Mouse (Mus musculus) neural tube, embryonic 14.5 days (tissue): ENCODE data around the gene Hdac1. TPM values are rescaled to one million over a fixed set of nuclear protein-coding genes. Genes with fewer than 3 reads are reported as not detected.
A peak's percentile ranks its signal among the peaks of the same experiment; 100 is the strongest.

Experiments used
- ATAC-seq: fragments of 200-750 bp; cut with Nextera tagmentation; 2 replicates; pipeline ENCODE4 v1.8.0; 2017; ENCODE audit warnings: low read depth, mild to moderate bottlenecking, moderate TSS enrichment, moderate library complexity
- H3K27ac ChIP-seq: fragments of 300-500 bp; sonication (generic); 2 replicates; pipeline ENCODE4 v1.5.1; 2014; ENCODE audit warnings: low read depth, mild to moderate bottlenecking, control low read depth, low read length, moderate library complexity, mixed read lengths
- H3K27me3 ChIP-seq: fragments of 300-500 bp; sonication (generic); 2 replicates; pipeline ENCODE4 v1.6.1; 2014; ENCODE audit warnings: low read length; ENCODE audit not compliant: control insufficient read depth, insufficient read depth
- H3K36me3 ChIP-seq: fragments of 300-500 bp; sonication (generic); 2 replicates; pipeline ENCODE4 v1.6.1; 2014; ENCODE audit warnings: low read length, mixed read lengths; ENCODE audit not compliant: control insufficient read depth, insufficient read depth
- H3K4me1 ChIP-seq: fragments of 300-500 bp; sonication (generic); 2 replicates; pipeline ENCODE4 v1.6.1; 2014; ENCODE audit warnings: low read length; ENCODE audit not compliant: control insufficient read depth, insufficient read depth
- H3K4me2 ChIP-seq: fragments of 300-500 bp; sonication (generic); 2 replicates; pipeline ENCODE4 v1.6.1; 2014; ENCODE audit warnings: mild to moderate bottlenecking, low read depth, low read length, control low read depth
- H3K4me3 ChIP-seq: fragments of 300-500 bp; sonication (generic); 2 replicates; pipeline ENCODE4 v1.5.1; 2014; ENCODE audit warnings: low read depth, low read length, control low read depth, mixed read lengths
- H3K9ac ChIP-seq: fragments of 300-500 bp; sonication (generic); replicated peaks from 2 replicates; pipeline ENCODE4 v1.6.1; 2014; ENCODE audit warnings: low read depth, mild to moderate bottlenecking, control low read depth, low read length, mixed read lengths
- H3K9me3 ChIP-seq: fragments of 300-500 bp; sonication (generic); 2 replicates; pipeline ENCODE4 v1.6.1; 2016; ENCODE audit warnings: low read length; ENCODE audit not compliant: control insufficient read depth
- WGBS: fragments of 180-500 bp; shearing (Covaris S2); extraction: QIAGEN DNeasy Blood & Tissue Kit; methylation state at CpG from one replicate; pipeline ENCODE4 v1.1.7; 2014; 5-methylcytosine and 5-hydroxymethylcytosine counted together
- polyA plus RNA-seq: library from polyadenylated mRNA; unstranded; fragments of >200 nt; fragmentation: Nextera tagmentation; extraction: Ambion mirVana; gene quantifications from 2 replicates; pipeline ENCODE4 v1.2.1, GENCODE M21; 2014

The Hdac1 gene
- polyA plus RNA-seq, 1 experiment from 2014 or later = 67.2 TPM

DNA sequence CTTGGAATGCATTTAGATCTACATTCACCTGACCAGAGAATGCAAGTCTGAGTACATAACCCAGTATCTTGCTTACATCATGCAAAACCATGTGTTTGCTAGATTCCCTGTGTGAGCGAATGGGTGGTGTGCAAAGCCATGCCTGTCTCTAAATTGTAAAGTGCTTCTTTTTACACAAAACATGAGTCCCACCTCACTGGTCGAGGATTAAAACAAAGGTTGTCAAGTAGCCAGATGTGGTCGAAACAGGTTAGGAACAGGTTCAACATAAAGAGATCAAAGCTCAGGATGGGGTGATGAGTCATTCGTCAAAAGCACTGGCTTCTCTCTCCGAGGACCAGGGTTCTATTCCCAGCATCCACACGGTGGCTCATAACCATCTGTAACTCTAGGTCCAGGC lies 22.6 kb upstream of the Hdac1 start:
- H3K4me3 ChIP-seq = no peak overlapping the region
- H3K9me3 ChIP-seq = no peaks in the 10 kb centered on the region
- H3K4me2 ChIP-seq = no peak overlapping the region
- no peak overlapping the region for H3K27ac ChIP-seq
- H3K27me3 ChIP-seq = no peaks in the 10 kb centered on the region
- ATAC-seq = no peak
- no peaks in the 10 kb centered on the region for H3K36me3 ChIP-seq
- H3K4me1 ChIP-seq = no peaks in the 10 kb centered on the region
- 88% methylated on average over 6 of the region's 6 CpGs for WGBS
- H3K9ac ChIP-seq = no peak overlapping the region

DNA sequence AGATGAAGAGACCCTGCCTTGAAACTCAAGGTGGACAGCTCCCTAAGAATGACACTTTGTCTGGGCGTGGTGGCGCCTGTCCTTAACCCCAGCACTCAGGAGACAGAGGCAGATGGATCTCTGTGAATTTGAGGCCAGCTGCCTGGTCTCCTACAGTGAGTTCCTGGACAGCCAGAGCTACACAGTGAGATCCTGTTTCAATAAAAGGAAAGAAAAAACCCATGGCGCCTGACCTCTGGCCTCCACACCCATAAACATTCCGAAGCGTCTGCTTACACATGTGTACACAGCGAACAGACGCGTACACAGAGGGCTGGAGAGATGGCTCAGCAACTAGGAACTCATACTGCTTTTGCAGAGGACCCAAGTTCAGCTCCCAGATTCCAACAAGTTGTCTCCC lies 21.2 kb upstream of the Hdac1 start:
- no peaks in the 10 kb centered on the region for H3K36me3 ChIP-seq
- no peak for ATAC-seq
- H3K27me3 ChIP-seq = no peaks in the 10 kb centered on the region
- H3K9me3 ChIP-seq = no peaks in the 10 kb centered on the region
- WGBS = 25% methylated on average over 8 of the region's 8 CpGs
- no peaks in the 10 kb centered on the region for H3K4me1 ChIP-seq
- no peak overlapping the region for H3K27ac ChIP-seq
- H3K4me3 ChIP-seq = no peak overlapping the region
- no peak overlapping the region for H3K9ac ChIP-seq
- no peak overlapping the region for H3K4me2 ChIP-seq

- Histone ChIP-seq H3K27me3 (no peaks in the 10 kb centered on the region), H3K4me2 (no peak overlapping the region), H3K27ac (no peak overlapping the region), H3K9me3 (no peaks in the 10 kb centered on the region), H3K4me1 (0 out of 2 replicates have a peak, but pooled peaks cover 2% of the 10 kb centered on the region), H3K9ac (no peak overlapping the region), H3K4me3 (no peak overlapping the region), H3K36me3 (no peaks in the 10 kb centered on the region)
- WGBS = 93% methylated on average over 5 of the region's 5 CpGs
- no peak for ATAC-seq
Measured at GRCm38 (mm10) chr4:129561184-129561583, 18.7 kb upstream of the Hdac1 start.

- no peak overlapping the region for H3K9ac ChIP-seq
- 88% methylated on average over 12 of the region's 12 CpGs for WGBS
- no peak overlapping the region for H3K27ac ChIP-seq
- no peaks in the 10 kb centered on the region for H3K36me3 ChIP-seq
- no peak overlapping the region for H3K4me2 ChIP-seq
- peaks cover 2% of the 10 kb centered on the region; the same call in 1 of the 2 replicates for H3K4me1 ChIP-seq
- no peaks in the 10 kb centered on the region for H3K27me3 ChIP-seq
- no peak overlapping the region for H3K4me3 ChIP-seq
- no peak for ATAC-seq
- no peaks in the 10 kb centered on the region for H3K9me3 ChIP-seq
Measured at GRCm38 (mm10) chr4:129558321-129558955, 15.9 kb upstream of the Hdac1 start.

- H3K36me3 ChIP-seq = no peaks in the 10 kb centered on the region
- no peaks in the 10 kb centered on the region for H3K27me3 ChIP-seq
- H3K4me3 ChIP-seq = no peak overlapping the region
- peaks cover 2% of the 10 kb centered on the region; the same call in 1 of the 2 replicates for H3K4me1 ChIP-seq
- H3K9me3 ChIP-seq = no peaks in the 10 kb centered on the region
- no peak overlapping the region for H3K27ac ChIP-seq
- no peak overlapping the region for H3K9ac ChIP-seq
- peak overlapping the region; percentile 52; the same call in 1 of the 2 replicates for H3K4me2 ChIP-seq
- ATAC-seq = no peak
- 83% methylated on average over 9 of the region's 9 CpGs for WGBS
Measured at GRCm38 (mm10) chr4:129557256-129557808, 14.8 kb upstream of the Hdac1 start.

- Histone ChIP-seq H3K4me1 (peaks cover 2% of the 10 kb centered on the region; the same call in 1 of the 2 replicates), H3K4me2 (peak overlapping the region; percentile 52), H3K36me3 (no peaks in the 10 kb centered on the region), H3K27ac (no peak overlapping the region), H3K9ac (peak overlapping the region; percentile 37), H3K9me3 (no peaks in the 10 kb centered on the region), H3K27me3 (no peaks in the 10 kb centered on the region), H3K4me3 (peak overlapping the region; percentile 30)
- WGBS = 7% methylated on average over 30 of the region's 33 CpGs
- peak; percentile 76 for ATAC-seq
Measured at GRCm38 (mm10) chr4:129556532-129557223, 14.2 kb upstream of the Hdac1 start.

DNA sequence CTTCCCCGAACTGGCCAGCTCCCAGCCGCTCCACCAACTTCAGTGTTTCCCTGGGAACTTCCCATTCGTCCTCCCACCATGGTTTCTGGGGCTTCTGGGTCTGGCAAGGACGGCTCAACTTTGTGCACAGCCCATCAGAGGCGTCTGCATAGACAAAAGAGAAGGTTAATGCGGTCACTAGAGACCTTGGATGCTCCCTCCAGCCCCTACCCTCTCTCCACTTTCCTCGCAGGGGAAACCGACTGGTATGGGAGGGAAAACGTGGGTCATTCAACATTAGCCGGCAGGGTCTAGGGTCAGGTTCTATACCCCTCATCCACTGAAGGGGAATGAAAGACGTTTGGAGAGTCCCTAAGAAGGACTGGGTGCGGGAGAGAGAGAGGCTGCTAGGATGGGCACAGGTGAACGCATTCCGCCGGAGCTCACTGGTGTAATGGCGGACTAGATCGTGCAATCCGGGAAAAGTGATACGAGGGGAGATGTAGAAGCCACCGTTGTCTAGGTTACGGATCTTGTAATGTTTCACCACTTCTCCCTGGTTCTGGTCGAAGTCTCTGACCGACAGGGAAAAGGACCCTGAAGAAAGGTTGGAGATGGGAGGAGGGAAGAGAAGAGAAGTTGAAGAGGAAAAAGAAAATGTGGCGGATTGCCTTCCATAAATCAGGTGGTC lies 13.5 kb upstream of the Hdac1 start:
- Histone ChIP-seq H3K36me3 (no peaks in the 10 kb centered on the region), H3K9me3 (no peaks in the 10 kb centered on the region), H3K27ac (peak overlapping the region; percentile 3), H3K4me2 (peak overlapping the region; percentile 52), H3K27me3 (no peaks in the 10 kb centered on the region), H3K9ac (peak overlapping the region; percentile 37), H3K4me1 (peaks cover 2% of the 10 kb centered on the region; the same call in 1 of the 2 replicates), H3K4me3 (peak overlapping the region; percentile 30)
- peak; percentile 80 for ATAC-seq
- under 1% methylated on average over 24 of the region's 24 CpGs for WGBS

GRCm38 (mm10) chr4:129555421-129555861 lies 12.9 kb upstream of the Hdac1 start:
- 2% methylated on average over 16 of the region's 16 CpGs for WGBS
- H3K4me3 ChIP-seq = peak overlapping the region; percentile 30
- no peaks in the 10 kb centered on the region for H3K27me3 ChIP-seq
- peak overlapping the region; percentile 37 for H3K9ac ChIP-seq
- no peaks in the 10 kb centered on the region for H3K9me3 ChIP-seq
- H3K27ac ChIP-seq = peak overlapping the region; percentile 3; the same call in 1 of the 2 replicates
- peaks cover 2% of the 10 kb centered on the region; the same call in 1 of the 2 replicates for H3K4me1 ChIP-seq
- peak overlapping the region; percentile 52 for H3K4me2 ChIP-seq
- peak; percentile 22; the same call in 1 of the 2 replicates for ATAC-seq
- H3K36me3 ChIP-seq = no peaks in the 10 kb centered on the region
